Mouse (Mus musculus): ENCODE data around the gene Pagr1b. TPM values are rescaled to one million over a fixed set of nuclear protein-coding genes. Genes with fewer than 3 reads are reported as not detected.

Pagr1b gene
- total RNA-seq, 2 experiments from 2014 or later, result 0.97 TPM; not detected in 1

DNA sequence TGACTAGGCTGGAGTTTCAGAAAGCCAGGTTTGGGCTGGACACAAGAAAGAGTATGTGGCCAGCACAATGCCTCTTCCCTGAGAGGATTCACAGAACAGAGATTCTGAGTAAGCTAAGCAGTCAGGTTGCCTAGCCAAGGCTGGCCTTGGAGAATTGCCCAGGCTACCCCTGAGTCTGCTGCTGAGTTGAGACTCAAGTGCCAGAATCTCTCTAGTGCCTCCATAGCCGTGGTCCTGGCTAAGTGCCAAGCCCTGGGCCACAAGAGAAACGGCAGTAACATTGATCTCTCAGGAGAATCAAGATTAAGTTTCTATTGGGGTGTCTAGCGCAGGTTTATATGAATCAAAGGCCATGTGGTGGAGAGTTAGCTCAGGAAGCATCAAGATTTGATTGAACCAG, 50.7 kb downstream of the Pagr1b start:
- no peak for DNase-seq

GRCm38 (mm10) chr7:126963548-126964286, 52.6 kb downstream of the Pagr1b start:
- intact Hi-C loops (cut with DNase I; ENCODE audit: low total_unique reads), result loop anchor here (5.0 kb wide), 1 partner anchor 141 kb away; no protein-coding TSS in a partner anchor
- peak; percentile 31 for DNase-seq

More for the DNA sequence above, 50.7 kb downstream of the Pagr1b start:
- intact Hi-C loops (cut with DNase I; ENCODE audit: low total_unique reads), result no loop called here

DNA sequence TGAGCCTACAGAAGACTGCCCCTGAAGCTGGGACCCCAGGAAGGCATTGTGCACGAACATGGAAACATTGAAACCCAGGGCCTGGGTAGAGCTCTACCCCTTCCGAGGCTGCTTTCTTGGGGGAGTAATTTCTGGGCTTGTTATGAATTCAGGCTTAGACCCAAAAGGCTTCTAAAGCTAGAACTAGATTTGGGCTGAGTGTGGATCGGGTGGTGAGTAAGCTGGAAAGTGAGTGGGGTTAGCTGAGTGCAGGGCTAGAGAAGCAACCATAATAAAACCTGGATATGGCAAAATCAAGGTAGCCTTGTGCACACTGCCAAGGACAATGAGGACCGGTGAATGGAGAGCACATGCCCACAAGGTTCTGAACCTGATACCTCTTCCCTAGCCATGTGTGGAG, 54.3 kb downstream of the Pagr1b start:
- DNase-seq, result no peak
- intact Hi-C loops (cut with DNase I; ENCODE audit: low total_unique reads), result loop anchor here (5.0 kb wide), 1 partner anchor 140 kb away; no protein-coding TSS in a partner anchor

GRCm38 (mm10) chr7:126961095-126961494, 55.2 kb downstream of the Pagr1b start:
- intact Hi-C loops (cut with DNase I; ENCODE audit: low total_unique reads), result loop anchor here (5.0 kb wide), 1 partner anchor 139 kb away; no protein-coding TSS in a partner anchor
- DNase-seq, result no peak

DNA sequence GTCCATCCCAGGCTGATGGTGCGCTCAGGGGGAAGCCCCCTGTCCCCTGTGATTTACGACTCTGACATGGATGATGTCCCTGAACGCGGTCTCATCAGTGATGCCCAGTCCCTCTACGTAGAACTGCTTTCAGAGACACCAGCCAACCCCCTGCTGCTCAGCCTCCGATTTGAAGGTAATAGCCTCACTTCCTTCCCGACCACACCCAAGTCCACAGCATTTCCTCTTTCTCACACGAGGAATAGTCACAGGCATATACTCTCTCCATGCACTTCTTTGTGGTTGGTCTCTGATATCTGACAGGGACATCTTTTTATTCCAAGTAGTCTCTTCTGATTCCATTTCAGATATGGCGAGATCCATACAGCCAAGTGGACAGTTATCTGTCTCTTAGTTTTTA, 56.5 kb downstream of the Pagr1b start:
- no peak for DNase-seq
- intact Hi-C loops (cut with DNase I; ENCODE audit: low total_unique reads), result loop anchor here (5.0 kb wide), 1 partner anchor 137 kb away; no protein-coding TSS in a partner anchor

GRCm38 (mm10) chr7:126955125-126955524, 61.2 kb downstream of the Pagr1b start:
- no peak for DNase-seq

DNA sequence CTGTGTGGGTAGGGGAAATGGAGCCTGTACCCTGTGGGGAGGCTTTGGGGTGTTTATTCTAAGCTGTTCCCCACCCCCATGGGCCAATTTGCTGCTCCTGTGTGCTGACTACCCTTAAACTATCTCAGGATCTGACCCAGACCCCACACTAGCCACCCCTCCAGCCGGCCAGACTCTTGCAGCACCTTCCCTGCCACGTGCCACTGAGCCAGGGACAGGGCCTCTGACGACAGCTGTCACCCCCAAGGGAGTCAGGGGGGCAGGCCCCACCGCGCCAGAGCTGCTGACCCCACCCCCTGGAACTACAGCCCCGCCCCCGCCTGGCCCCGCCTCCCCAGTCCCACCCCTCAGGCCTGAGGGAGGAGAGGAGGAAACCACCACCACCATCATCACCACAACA, 63.6 kb downstream of the Pagr1b start:
- intact Hi-C loops (cut with DNase I; ENCODE audit: low total_unique reads), result loop anchor here (5.0 kb wide), 1 partner anchor 125 kb away; no protein-coding TSS in a partner anchor
- DNase-seq, result no peak

More at GRCm38 (mm10) chr7:126955125-126955524, 61.2 kb downstream of the Pagr1b start:
- intact Hi-C loops (cut with DNase I; ENCODE audit: low total_unique reads), result no loop called here

DNA sequence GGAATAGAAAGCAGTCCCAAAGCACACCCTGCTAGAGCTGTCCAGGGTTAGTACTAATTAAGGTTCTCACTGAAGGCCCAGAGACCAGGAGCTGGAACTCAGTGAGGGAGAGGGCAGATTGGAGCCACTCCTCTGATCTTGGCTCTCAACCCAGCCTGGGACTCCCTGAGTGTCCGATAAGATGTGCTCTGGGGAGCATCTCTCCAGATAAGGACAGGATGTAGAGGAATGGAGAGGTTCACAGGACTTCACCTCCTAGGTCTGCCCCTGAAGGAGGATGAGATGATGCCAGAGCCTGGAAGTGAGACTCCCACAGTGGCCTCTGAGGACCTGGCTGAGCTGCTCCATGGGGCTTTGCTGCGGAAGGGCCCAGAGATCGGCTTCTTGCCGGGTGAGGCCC, 64.5 kb downstream of the Pagr1b start:
- DNase-seq, result no peak
- intact Hi-C loops (cut with DNase I; ENCODE audit: low total_unique reads), result loop anchor here (5.0 kb wide), 1 partner anchor 124 kb away; no protein-coding TSS in a partner anchor

Small RNAs within 50 kb of the gene (microRNA-seq; reads per million reads assigned to microRNA genes)
- 0 reads per million in 2 experiments for gene Gm44343

Other genes starting within 250 kb of the Pagr1b start
- gene Ypel3, start 239.5 kb downstream of the Pagr1b start, total RNA-seq (2021), result 10 to 100 TPM; 52.4 to 64.9 TPM
- gene Tbx6, start 235.0 kb downstream of the Pagr1b start, total RNA-seq (2021), result under 1 TPM; 0.31 to 0.55 TPM
- gene Ppp4c, start 224.0 kb downstream of the Pagr1b start, total RNA-seq (2021), result 10 to 100 TPM; 28.0 to 33.6 TPM
- gene Fam57b, start 218.8 kb downstream of the Pagr1b start, total RNA-seq (2021), result 10 to 100 TPM; 12.5 to 14.2 TPM
- not detected for gene 4930451I11Rik, start 184.8 kb downstream of the Pagr1b start, total RNA-seq (2021)
- not detected for gene Doc2a, start 169.1 kb downstream of the Pagr1b start, total RNA-seq (2021)
- 1 to 10 TPM; 6.1 to 8.5 TPM for gene Hirip3, start 154.5 kb downstream of the Pagr1b start, total RNA-seq (2021)
- gene Ino80e, start 154.1 kb downstream of the Pagr1b start, total RNA-seq (2021), result 10 to 100 TPM; 13.7 to 14.1 TPM
- gene Taok2, start 131.8 kb downstream of the Pagr1b start, total RNA-seq (2021), result 10 to 100 TPM; 33.1 to 33.5 TPM
- gene Tmem219, start 93.6 kb downstream of the Pagr1b start, total RNA-seq (2021), result 10 to 100 TPM; 11.9 to 13.1 TPM
- gene Kctd13, start 87.6 kb downstream of the Pagr1b start, total RNA-seq (2021), result 1 to 10 TPM; 2.5 to 3.2 TPM
- not detected for gene Asphd1, start 66.9 kb downstream of the Pagr1b start, total RNA-seq (2021)
- 1 to 10 TPM; 7.3 to 7.5 TPM for gene Sez6l2, start 65.9 kb downstream of the Pagr1b start, total RNA-seq (2021)
- gene Cdipt, start 40.6 kb downstream of the Pagr1b start, total RNA-seq (2021), result 10 to 100 TPM; 34.9 to 38.5 TPM
- gene Cdiptos, start 40.4 kb downstream of the Pagr1b start, total RNA-seq (2021), result under 1 TPM; 0.59 to 0.78 TPM
- 10 to 100 TPM; 19.5 to 27.1 TPM for gene Mvp, start 1.9 kb downstream of the Pagr1b start, total RNA-seq (2021)
- gene Pagr1a, start 868 bp upstream of the Pagr1b start, total RNA-seq (2021), result 10 to 100 TPM in 1 of 2 experiments, 1 to 10 TPM in 1; 8.6 to 15.3 TPM
- gene Gm42742, start 4.6 kb upstream of the Pagr1b start, total RNA-seq (2021), result 10 to 100 TPM; 11.1 to 11.6 TPM
- gene Prrt2, start 4.7 kb upstream of the Pagr1b start, total RNA-seq (2021), result 1 to 10 TPM; 1.6 TPM
- 10 to 100 TPM; 53.6 to 58.2 TPM for gene Maz, start 10.6 kb upstream of the Pagr1b start, total RNA-seq (2021)
- gene Kif22, start 26.0 kb upstream of the Pagr1b start, total RNA-seq (2021), result 1 to 10 TPM; 5.1 to 6.0 TPM
- gene Zg16, start 70.8 kb upstream of the Pagr1b start, total RNA-seq (2021), result not detected
- gene AI467606, start 74.9 kb upstream of the Pagr1b start, total RNA-seq (2021), result under 1 TPM; 0.95 to 0.96 TPM
- 1 to 10 TPM in 1 of 2 experiments, under 1 TPM in 1; 0.97 to 1.4 TPM for gene Qprt, start 105.7 kb upstream of the Pagr1b start, total RNA-seq (2021)
- under 1 TPM; 0.24 to 0.27 TPM for gene Spn, start 121.3 kb upstream of the Pagr1b start, total RNA-seq (2021)
- 10 to 100 TPM; 30.0 to 32.0 TPM for gene Cd2bp2, start 179.6 kb upstream of the Pagr1b start, total RNA-seq (2021)
- gene Tbc1d10b, start 192.0 kb upstream of the Pagr1b start, total RNA-seq (2021), result 10 to 100 TPM; 32.1 to 32.9 TPM
- gene Mylpf, start 192.4 kb upstream of the Pagr1b start, total RNA-seq (2021), result over 10,000 TPM; 57,620 to 58,231 TPM
- 1 to 10 TPM; 4.2 to 5.4 TPM for gene Zfp553, start 216.6 kb upstream of the Pagr1b start, total RNA-seq (2021)
- 1 to 10 TPM; 4.2 to 5.0 TPM for gene Sept1, start 216.6 kb upstream of the Pagr1b start, total RNA-seq (2021)
- 10 to 100 TPM; 18.0 to 21.6 TPM for gene Zfp771, start 227.8 kb upstream of the Pagr1b start, total RNA-seq (2021)
- gene Dctpp1, start 244.2 kb upstream of the Pagr1b start, total RNA-seq (2021), result 10 to 100 TPM; 24.7 to 27.0 TPM